Comparison of ENCODE assay signal across 34 mouse cellular contexts in genomic region chr6:29378678-29379077, GRCm38 (mm10). TPM values are rescaled to one million over a fixed set of nuclear protein-coding genes. Genes with fewer than 3 reads are reported as not detected.
"Had no signal": no experiment of that assay in that cellular context is flagged by ENCODE, and none has a peak within 500 bp of the region (broad histone marks: within the 10 kb centered on the region; RNA-seq: fewer than 3 reads in every experiment).

No protein-coding gene starts in this region.

- H3K4me1 ChIP-seq: limb, embryonic 10.5 days; limb, embryonic 12.5 days; limb, embryonic 13.5 days; limb, embryonic 15.5 days; lung, embryonic 15.5 days; megakaryocyte, embryonic 14.5 days; midbrain, embryonic 12.5 days; midbrain, embryonic 15.5 days; neural tube, embryonic 12.5 days had no signal

- H3K27me3 ChIP-seq: limb, embryonic 12.5 days; limb, embryonic 13.5 days; limb, embryonic 15.5 days; liver, embryonic 12.5 days; liver, embryonic 13.5 days; liver, embryonic 15.5 days; lung, embryonic 15.5 days; midbrain, embryonic 12.5 days; midbrain, embryonic 13.5 days; midbrain, embryonic 15.5 days; neural tube, embryonic 12.5 days had no signal

- H3K27ac ChIP-seq: left cerebral cortex, adult 2 months; limb, embryonic 10.5 days; limb, embryonic 12.5 days; limb, embryonic 13.5 days; limb, embryonic 15.5 days; liver, embryonic 12.5 days; liver, embryonic 13.5 days; liver, embryonic 14.5 days; liver, embryonic 15.5 days; lung, embryonic 15.5 days; macrophage; midbrain, embryonic 10.5 days; midbrain, embryonic 12.5 days; midbrain, embryonic 13.5 days; midbrain, embryonic 15.5 days; neural tube, embryonic 12.5 days had no signal

- H3K9ac ChIP-seq: limb, embryonic 12.5 days; limb, embryonic 13.5 days; limb, embryonic 15.5 days; liver, embryonic 12.5 days; liver, embryonic 13.5 days; liver, embryonic 14.5 days; liver, embryonic 15.5 days; liver, postnatal 0 days; lung, embryonic 15.5 days; midbrain, embryonic 12.5 days; midbrain, embryonic 13.5 days; midbrain, embryonic 15.5 days; neural tube, embryonic 12.5 days had no signal

- H3K4me2 ChIP-seq: limb, embryonic 12.5 days; limb, embryonic 13.5 days; limb, embryonic 15.5 days; liver, embryonic 11.5 days; liver, embryonic 12.5 days; liver, embryonic 13.5 days; liver, embryonic 15.5 days; lung, embryonic 15.5 days; midbrain, embryonic 11.5 days; midbrain, embryonic 12.5 days; midbrain, embryonic 13.5 days; midbrain, embryonic 15.5 days; neural tube, embryonic 12.5 days had no signal

- H3K4me3 ChIP-seq: left cerebral cortex, adult 2 months; limb, embryonic 10.5 days; limb, embryonic 12.5 days; limb, embryonic 13.5 days; limb, embryonic 15.5 days; liver, embryonic 12.5 days; liver, embryonic 13.5 days; liver, embryonic 15.5 days; lung, embryonic 15.5 days; megakaryocyte, embryonic 14.5 days; midbrain, embryonic 10.5 days; midbrain, embryonic 12.5 days; midbrain, embryonic 13.5 days; midbrain, embryonic 15.5 days; neural tube, embryonic 12.5 days had no signal

- H3K9me3 ChIP-seq: limb, embryonic 10.5 days; limb, embryonic 12.5 days; limb, embryonic 13.5 days; limb, embryonic 15.5 days; liver, embryonic 12.5 days; liver, embryonic 13.5 days; liver, embryonic 15.5 days; lung, embryonic 15.5 days; megakaryocyte, embryonic 14.5 days; midbrain, embryonic 10.5 days; midbrain, embryonic 12.5 days; midbrain, embryonic 13.5 days; midbrain, embryonic 15.5 days; neural tube, embryonic 12.5 days had no signal

- DNase-seq: left cerebral cortex, postnatal 4 days; liver; liver, embryonic 13.5 days; liver, postnatal 0 days; lung, adult 18-20 months; lung, postnatal 10 days; lung, postnatal 14 days; lung, postnatal 36 days; lung, postnatal 4 days; midbrain, embryonic 14.5 days had no signal

- ATAC-seq: liver, embryonic 12.5 days; liver, postnatal 0 days; lung, postnatal 0 days; midbrain, embryonic 13.5 days; midbrain, embryonic 15.5 days; midbrain, embryonic 16.5 days had no signal

RNA-seq across cellular contexts. Expression of gene Opn1sw, which starts 9.6 kb away (rescaled TPM):
- polyA plus RNA-seq: liver, embryonic 13.5 days; macrophage had no signal

RNA-seq across cellular contexts. Expression of gene Ccdc136, which starts 17.4 kb away (rescaled TPM):
- polyA plus RNA-seq: macrophage had no signal

RNA-seq across cellular contexts. Expression of gene Flnc, which starts 54.4 kb away (rescaled TPM):
- polyA plus RNA-seq: macrophage had no signal

RNA-seq across cellular contexts. Expression of gene Fam71f1, which starts 59.7 kb away (rescaled TPM):
- polyA plus RNA-seq: limb, embryonic 10.5 days; limb, embryonic 12.5 days; limb, embryonic 15.5 days; liver, adult 2 months; liver, embryonic 12.5 days; liver, embryonic 13.5 days; liver, embryonic 14.5 days; liver, embryonic 15.5 days; liver, embryonic 16.5 days; liver, postnatal 0 days; lung, embryonic 15.5 days; lung, embryonic 16.5 days; lung, postnatal 0 days; macrophage; midbrain, embryonic 10.5 days; midbrain, embryonic 11.5 days; midbrain, embryonic 12.5 days; midbrain, embryonic 13.5 days; midbrain, embryonic 14.5 days; midbrain, embryonic 15.5 days; midbrain, embryonic 16.5 days; midbrain, postnatal 0 days; neural tube, embryonic 12.5 days had no signal
